Mouse (Mus musculus) lung, postnatal 0 days (tissue): ENCODE results near the gene Syt13. TPM values are rescaled to one million over a fixed set of nuclear protein-coding genes. Genes with fewer than 3 reads are reported as not detected.

Experiments used
- ATAC-seq: fragments of 200-750 bp; cut with Nextera tagmentation; 2 replicates; pipeline ENCODE4 v1.8.0; 2017; ENCODE audit warnings: moderate library complexity
- DNase-seq: peaks from one replicate; pipeline ENCODE4 v3.0.0-alpha.2; 2016; ENCODE audit warnings: low spot score
- H3K27ac ChIP-seq: fragments of 300-500 bp; sonication (generic); 2 replicates; pipeline ENCODE4 v1.5.1; 2014; ENCODE audit warnings: antibody characterized with exemption, mild to moderate bottlenecking, low read length, mixed read lengths
- H3K27me3 ChIP-seq: fragments of 300-500 bp; sonication (generic); replicated peaks from 2 replicates; pipeline ENCODE4 v1.6.1; 2014; ENCODE audit warnings: low read length, mixed read lengths; ENCODE audit not compliant: insufficient read depth
- H3K36me3 ChIP-seq: fragments of 300-500 bp; sonication (generic); 2 replicates; pipeline ENCODE4 v1.6.1; 2014; ENCODE audit warnings: low read length, mixed read lengths; ENCODE audit not compliant: insufficient read depth
- H3K4me1 ChIP-seq: fragments of 300-500 bp; sonication (generic); 2 replicates; pipeline ENCODE4 v1.6.1; 2014; ENCODE audit warnings: antibody characterized with exemption, low read depth, low read length, mixed read lengths; ENCODE audit not compliant: insufficient read depth
- H3K4me2 ChIP-seq: fragments of 300-500 bp; sonication (generic); replicated peaks from 2 replicates; pipeline ENCODE4 v1.6.1; 2014; ENCODE audit warnings: low read depth, mild to moderate bottlenecking, low read length, moderate library complexity, mixed read lengths
- H3K4me3 ChIP-seq: fragments of 300-500 bp; sonication (generic); 2 replicates; pipeline ENCODE4 v1.5.1; 2014; ENCODE audit warnings: low read depth, low read length
- H3K9ac ChIP-seq: fragments of 300-500 bp; sonication (generic); replicated peaks from 2 replicates; pipeline ENCODE4 v1.6.1; 2014; ENCODE audit warnings: low read depth, mild to moderate bottlenecking
- H3K9me3 ChIP-seq: fragments of 300-500 bp; sonication (generic); 2 replicates; pipeline ENCODE4 v1.6.1; 2016; ENCODE audit warnings: low read length, mixed read lengths
- CTCF ChIP-seq: IDR thresholded peaks from 2 replicates; pipeline ENCODE4 v1.5.1; 2016; ENCODE audit warnings: antibody characterized with exemption, mild to moderate bottlenecking
- EP300 ChIP-seq: IDR thresholded peaks from 2 replicates; pipeline ENCODE4 v1.6.1; 2016; ENCODE audit warnings: antibody characterized with exemption, mild to moderate bottlenecking, control low read depth
- WGBS: fragments of 180-500 bp; shearing (Covaris S2); extraction: QIAGEN DNeasy Blood & Tissue Kit; methylation state at CpG from one replicate; pipeline ENCODE4 v1.1.7; 2014; 5-methylcytosine and 5-hydroxymethylcytosine counted together
- polyA plus RNA-seq: library from polyadenylated mRNA; unstranded; fragments of >200 nt; fragmentation: Nextera tagmentation; extraction: Ambion mirVana; gene quantifications from 2 replicates; pipeline ENCODE4 v1.2.1, GENCODE M21; 2015

The Syt13 gene
- polyA plus RNA-seq, 1 experiment from 2014 or later, result 0.24 TPM

DNA sequence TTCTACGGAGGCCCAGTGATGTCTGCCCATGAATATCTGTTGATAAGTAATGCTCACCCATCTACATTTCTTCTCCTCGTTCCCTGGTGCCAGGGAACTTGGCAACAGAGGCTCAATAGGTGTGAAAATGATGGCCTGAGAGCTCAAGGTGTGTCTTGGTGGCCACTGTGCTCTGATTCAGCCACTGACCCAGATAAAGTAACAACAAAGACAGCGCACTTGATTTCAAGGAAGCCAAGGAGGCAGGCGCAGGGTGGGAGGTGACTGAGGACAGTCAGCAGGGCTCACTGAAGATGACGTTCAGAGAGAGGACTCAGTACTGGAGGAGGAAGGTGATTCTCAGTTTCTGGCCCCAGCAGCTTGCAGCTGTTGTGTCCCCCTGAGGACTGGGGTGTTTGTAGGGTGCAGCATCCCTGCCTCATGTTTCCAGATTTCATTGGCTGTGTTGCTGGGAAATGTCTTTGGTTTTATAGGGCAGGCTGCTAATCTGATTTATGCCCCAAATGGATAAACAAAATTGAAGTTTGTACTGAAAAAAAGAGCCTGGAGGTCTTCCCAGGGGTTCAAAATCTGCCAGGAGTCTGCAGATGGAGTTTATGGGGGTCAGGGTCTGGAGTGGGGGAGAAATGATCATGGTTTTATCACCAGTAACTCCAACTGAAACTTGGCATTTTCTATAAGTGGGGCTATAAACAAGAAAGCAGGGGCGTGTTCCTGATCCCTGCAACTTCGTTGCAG lies 2.7 kb downstream of the Syt13 start:
- H3K9ac ChIP-seq, result no peak overlapping the region
- TF ChIP-seq EP300 (no peak), CTCF (no peak)
- DNase-seq (no peak), ATAC-seq (no peak)
- 27% methylated on average over 7 of the region's 7 CpGs for WGBS
- H3K27ac ChIP-seq, result no peak overlapping the region
- H3K36me3 ChIP-seq, result no peaks in the 10 kb centered on the region
- no peak overlapping the region for H3K4me3 ChIP-seq
- peaks cover 4% of the 10 kb centered on the region; the same call in 1 of the 2 replicates for H3K4me1 ChIP-seq
- H3K27me3 ChIP-seq, result peaks cover 19% of the 10 kb centered on the region; the same call in 1 of the 2 replicates
- H3K9me3 ChIP-seq, result no peaks in the 10 kb centered on the region
- H3K4me2 ChIP-seq, result no peak overlapping the region

DNA sequence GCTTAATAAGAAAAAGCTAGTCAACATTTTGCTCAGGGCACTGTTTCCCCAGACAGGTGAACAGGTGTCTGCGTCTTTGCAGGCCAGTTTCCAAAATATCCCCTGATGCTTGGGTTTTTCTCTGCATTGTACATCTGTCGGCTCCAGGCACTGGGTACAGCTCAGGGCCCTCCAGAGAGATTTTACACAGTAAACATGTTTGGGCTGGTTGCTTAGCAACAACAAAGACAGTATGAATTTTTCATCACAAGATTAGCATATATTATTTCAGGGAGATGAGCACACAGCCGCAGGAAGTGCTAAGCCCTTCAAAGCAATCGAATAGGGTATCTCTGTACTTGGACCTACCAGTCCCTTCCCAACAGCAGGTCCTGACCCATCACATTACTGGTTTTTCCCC lies 5.8 kb downstream of the Syt13 start:
- Histone ChIP-seq H3K27ac (no peak overlapping the region), H3K36me3 (no peaks in the 10 kb centered on the region), H3K9me3 (no peaks in the 10 kb centered on the region), H3K4me3 (no peak overlapping the region), H3K4me2 (no peak overlapping the region), H3K4me1 (no peaks in the 10 kb centered on the region), H3K9ac (no peak overlapping the region), H3K27me3 (0 out of 2 replicates have a peak, but pooled peaks cover under 1% of the 10 kb centered on the region)
- ATAC-seq (no peak), DNase-seq (no peak)
- WGBS, result 81% methylated on average over 4 of the region's 4 CpGs
- TF ChIP-seq EP300, result no peak

DNA sequence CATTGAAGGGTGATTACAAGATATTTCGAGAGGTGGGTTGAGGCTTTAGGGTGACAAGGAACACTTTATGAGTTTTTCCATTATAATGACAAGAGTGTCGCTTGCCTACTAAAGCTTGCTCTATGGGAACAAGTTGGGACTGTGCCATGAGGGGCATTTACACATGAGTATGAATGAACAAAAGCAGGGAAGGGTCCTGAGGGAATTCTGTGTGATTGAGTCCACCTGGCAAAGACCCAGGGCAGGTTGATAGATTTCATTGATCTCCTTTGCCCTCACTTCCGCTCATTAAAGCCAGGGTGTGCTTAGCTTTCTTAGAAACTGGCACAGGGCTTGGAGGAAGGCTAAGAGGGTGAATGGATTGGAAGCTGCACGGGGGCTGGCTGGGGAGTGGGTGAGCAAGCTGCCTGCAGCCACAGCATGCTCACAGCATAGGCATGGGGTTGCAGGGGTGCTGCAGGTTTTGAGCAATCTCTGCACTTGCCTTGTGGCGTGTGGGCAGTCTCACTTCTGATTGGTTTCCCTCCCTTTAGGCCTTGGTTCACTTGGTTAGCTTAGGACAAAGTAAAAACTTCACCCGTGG lies 9.9 kb downstream of the Syt13 start:
- H3K9me3 ChIP-seq, result no peaks in the 10 kb centered on the region
- H3K27me3 ChIP-seq, result no peaks in the 10 kb centered on the region
- 69% methylated on average over 6 of the region's 6 CpGs for WGBS
- no peak overlapping the region for H3K4me2 ChIP-seq
- DNase-seq, result no peak
- H3K4me1 ChIP-seq, result no peaks in the 10 kb centered on the region
- no peak overlapping the region for H3K4me3 ChIP-seq
- H3K9ac ChIP-seq, result no peak overlapping the region
- ATAC-seq, result no peak
- no peaks in the 10 kb centered on the region for H3K36me3 ChIP-seq
- TF ChIP-seq EP300, result no peak
- TF ChIP-seq CTCF, result no peak
- no peak overlapping the region for H3K27ac ChIP-seq

DNA sequence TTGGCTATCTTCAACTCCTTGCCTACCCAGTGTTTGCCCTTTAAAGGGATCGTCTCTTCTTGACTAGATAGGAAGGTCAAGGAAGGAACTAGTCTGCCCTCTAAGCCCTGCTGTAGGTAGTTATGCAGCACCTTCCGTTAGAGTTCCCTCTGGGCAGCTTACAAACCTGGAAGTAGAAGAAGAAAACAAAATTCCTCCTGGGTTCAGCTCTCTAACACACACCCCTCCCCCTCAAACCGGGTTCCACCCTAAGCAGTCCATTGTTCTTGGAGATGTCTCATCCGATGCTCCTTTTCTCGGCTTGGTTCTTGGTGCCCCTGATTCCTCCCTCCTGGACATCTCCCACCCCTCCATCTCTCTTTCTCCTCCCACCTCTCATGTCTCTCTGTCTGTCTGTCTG lies 14.8 kb downstream of the Syt13 start:
- no peak for DNase-seq
- H3K4me1 ChIP-seq, result no peaks in the 10 kb centered on the region
- H3K36me3 ChIP-seq, result no peaks in the 10 kb centered on the region
- 71% methylated on average over 5 of the region's 5 CpGs for WGBS
- no peak overlapping the region for H3K4me3 ChIP-seq
- ATAC-seq, result no peak
- H3K4me2 ChIP-seq, result no peak overlapping the region
- TF ChIP-seq CTCF (no peak), EP300 (no peak)
- H3K9ac ChIP-seq, result no peak overlapping the region
- no peak overlapping the region for H3K27ac ChIP-seq
- H3K9me3 ChIP-seq, result no peaks in the 10 kb centered on the region
- no peaks in the 10 kb centered on the region for H3K27me3 ChIP-seq

DNA sequence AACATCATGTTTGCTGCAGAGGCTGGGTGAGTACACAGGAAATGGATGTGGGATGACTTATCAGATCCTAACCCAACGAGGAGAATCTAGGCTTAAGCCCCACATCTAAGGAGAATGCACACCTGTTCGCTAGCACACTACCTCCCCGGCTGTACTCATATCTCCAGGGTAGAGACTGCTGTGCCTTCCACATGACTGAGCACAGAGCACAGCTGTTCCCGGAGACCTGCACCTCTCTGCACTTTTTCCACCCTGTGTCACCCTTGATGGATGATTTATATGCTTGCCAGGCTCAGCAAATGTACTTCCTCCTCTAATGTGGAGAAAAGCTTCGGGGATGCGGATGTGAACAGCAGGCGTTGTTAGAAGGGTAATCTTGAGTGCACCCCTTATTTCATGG lies 16.2 kb downstream of the Syt13 start:
- ATAC-seq, result no peak
- no peaks in the 10 kb centered on the region for H3K9me3 ChIP-seq
- no peaks in the 10 kb centered on the region for H3K36me3 ChIP-seq
- H3K4me1 ChIP-seq, result no peaks in the 10 kb centered on the region
- no peak overlapping the region for H3K27ac ChIP-seq
- no peaks in the 10 kb centered on the region for H3K27me3 ChIP-seq
- DNase-seq, result no peak
- TF ChIP-seq CTCF (no peak), EP300 (no peak)
- no peak overlapping the region for H3K4me3 ChIP-seq
- no peak overlapping the region for H3K9ac ChIP-seq
- 52% methylated on average over 7 of the region's 7 CpGs for WGBS
- H3K4me2 ChIP-seq, result no peak overlapping the region

DNA sequence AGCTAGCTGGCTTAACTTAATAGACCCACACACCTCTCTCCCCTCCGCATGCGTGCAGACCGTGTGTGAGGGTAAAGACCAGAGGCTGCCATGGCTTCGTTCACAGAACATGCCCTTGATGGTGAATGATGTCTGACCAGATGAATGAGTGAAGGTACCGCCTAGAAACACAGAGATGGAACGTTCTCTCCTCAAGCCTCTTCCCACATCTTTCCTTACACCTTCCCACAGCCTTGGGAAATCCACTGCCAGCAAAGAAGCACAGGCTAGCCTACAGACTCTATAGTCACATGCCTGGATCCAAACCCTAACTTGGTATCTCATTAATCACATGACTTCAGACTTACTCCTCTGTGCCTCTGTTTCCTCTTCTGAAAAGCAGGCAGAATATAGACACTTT lies 18.5 kb downstream of the Syt13 start:
- Histone ChIP-seq H3K9me3 (no peaks in the 10 kb centered on the region), H3K36me3 (no peaks in the 10 kb centered on the region), H3K4me2 (no peak overlapping the region), H3K27me3 (no peaks in the 10 kb centered on the region), H3K4me1 (no peaks in the 10 kb centered on the region), H3K9ac (no peak overlapping the region), H3K27ac (no peak overlapping the region), H3K4me3 (no peak overlapping the region)
- ATAC-seq (no peak), DNase-seq (no peak)
- WGBS, result 85% methylated on average over 6 of the region's 6 CpGs
- TF ChIP-seq EP300 (no peak), CTCF (no peak)
